Mouse (Mus musculus): ENCODE data around the gene Foxr1.

The Foxr1 gene

GRCm38 (mm10) chr9:44440961-44441360 is at the start of gene Foxr1:
TSS of gene Foxr1 (minus strand) at chr9:44441136.
- DNase-seq (ENCODE audit: low spot score in 2 of 2), result no peak

- DNase-seq (ENCODE audit: low spot score in 2 of 2), result no peak
Measured at GRCm38 (mm10) chr9:44490086-44490967, 49.4 kb upstream of the Foxr1 start.

DNA sequence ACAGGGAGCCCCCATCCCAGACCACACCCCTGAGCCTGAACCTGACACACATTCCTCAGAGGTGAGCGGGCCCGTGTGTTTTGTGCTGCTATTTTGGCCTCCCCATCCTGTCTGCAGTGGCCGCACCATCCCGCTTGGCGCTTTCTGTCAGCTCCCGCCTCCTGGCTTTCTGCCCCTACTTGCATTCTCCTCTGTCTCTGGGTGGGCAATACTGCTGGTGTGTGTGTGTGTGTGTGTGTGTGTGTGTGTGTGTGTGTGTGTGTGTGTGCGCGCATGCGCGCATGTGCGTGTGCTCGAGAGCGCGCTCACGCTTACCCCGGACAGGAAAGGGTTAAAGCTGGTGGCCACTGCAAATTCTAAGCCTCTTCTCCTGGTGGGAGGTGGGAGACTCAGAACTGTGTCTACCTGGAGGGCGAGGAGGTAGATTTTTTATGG is 48.7 kb upstream of the Foxr1 start:
- no peak for DNase-seq (ENCODE audit: low spot score in 2 of 2)

- DNase-seq (ENCODE audit: low spot score in 2 of 2), result peak in 1 of 2 experiments; percentile 16
Measured at GRCm38 (mm10) chr9:44488855-44489381, 48.0 kb upstream of the Foxr1 start.

DNA sequence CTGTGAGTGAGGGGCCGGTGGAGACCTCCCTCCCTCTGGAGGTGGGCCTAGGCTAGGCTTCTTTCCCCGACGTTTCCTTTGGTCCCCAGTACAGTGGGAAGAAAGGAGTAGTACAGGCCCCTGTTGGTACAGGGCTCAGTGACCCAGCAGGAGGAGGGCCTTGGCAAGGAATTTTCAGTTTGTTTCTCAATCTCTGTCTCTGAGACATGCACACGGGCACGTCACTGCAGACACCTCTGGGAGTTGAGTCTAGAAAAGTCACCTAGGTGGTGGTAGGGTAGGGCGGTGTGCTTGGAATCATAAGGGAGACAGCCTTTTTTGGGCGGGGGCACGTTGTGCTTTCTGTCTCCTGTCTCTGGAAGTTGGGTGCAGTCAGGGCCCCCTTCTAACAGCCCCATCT is 47.5 kb upstream of the Foxr1 start:
- DNase-seq (ENCODE audit: low spot score in 2 of 2), result no peak

GRCm38 (mm10) chr9:44487441-44487840 is 46.5 kb upstream of the Foxr1 start:
- DNase-seq (ENCODE audit: low spot score in 2 of 2), result no peak

DNA sequence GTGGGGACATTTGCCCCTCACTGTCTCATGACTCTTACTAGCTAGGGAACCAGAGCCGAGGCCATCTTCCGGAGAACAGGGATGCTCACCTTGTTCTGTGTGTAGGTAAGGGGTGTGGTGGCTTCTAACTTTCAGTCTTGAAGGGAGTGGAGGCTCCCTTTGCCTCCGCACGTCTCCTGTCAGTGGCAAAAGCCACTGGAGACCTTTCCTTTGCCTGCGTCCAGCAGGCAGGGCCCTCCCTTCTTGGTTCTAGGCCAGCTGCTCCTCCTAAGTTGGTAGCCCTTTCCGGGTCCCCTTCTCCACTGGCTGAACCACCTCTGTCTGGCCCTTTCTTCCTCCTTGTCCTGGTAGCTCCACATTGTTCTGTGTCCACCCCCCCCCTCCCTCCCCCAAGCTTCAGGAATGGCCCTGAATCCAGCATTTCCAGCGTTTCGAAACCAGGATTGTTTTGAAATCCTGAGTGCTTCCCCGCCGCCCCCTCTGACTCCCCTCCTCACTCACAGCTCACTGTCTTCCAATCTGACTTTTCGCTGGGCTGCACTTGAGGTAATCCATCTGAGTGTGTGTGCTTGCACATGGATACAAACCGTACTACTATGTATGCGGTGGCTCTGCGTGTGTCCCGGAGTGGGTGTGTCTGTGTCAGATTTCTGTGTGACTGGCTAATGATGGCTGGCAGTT is 45.9 kb upstream of the Foxr1 start:
- no peak for DNase-seq (ENCODE audit: low spot score in 2 of 2)

- no peak for DNase-seq (ENCODE audit: low spot score in 2 of 2)
Measured at GRCm38 (mm10) chr9:44486335-44486734, 45.4 kb upstream of the Foxr1 start.

DNA sequence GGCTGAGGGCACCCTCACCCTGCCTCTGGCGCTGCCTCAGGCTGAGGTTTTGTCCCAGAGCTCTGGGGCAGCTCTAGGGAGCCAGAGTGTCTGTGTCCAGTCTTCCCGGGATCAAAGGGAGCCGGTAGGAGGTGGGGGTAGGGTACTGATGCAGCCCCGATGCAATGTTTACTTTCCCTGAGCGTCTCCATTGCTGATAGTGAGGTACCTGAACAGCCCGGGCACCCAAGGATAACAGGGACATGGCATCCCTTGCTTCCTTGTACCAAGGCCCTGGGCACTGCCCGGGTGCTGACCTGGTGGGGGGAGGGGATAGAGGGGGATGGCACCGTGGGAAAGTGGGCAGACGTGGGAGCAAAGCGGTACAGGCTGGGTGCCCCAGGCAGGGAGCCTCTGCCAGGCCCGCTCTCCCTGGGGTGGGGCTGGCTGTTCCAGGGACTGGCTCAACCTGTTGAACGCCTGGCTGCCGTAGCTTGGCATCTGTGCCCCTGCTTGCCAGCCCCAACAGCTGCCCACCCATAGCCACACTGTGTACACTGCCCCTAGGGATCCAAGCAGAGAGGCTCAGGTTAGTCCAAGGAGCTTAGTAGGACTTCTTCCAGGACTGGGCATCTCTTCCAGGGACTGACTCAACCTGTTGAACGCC is 44.7 kb upstream of the Foxr1 start:
- DNase-seq (ENCODE audit: low spot score in 2 of 2), result no peak

DNA sequence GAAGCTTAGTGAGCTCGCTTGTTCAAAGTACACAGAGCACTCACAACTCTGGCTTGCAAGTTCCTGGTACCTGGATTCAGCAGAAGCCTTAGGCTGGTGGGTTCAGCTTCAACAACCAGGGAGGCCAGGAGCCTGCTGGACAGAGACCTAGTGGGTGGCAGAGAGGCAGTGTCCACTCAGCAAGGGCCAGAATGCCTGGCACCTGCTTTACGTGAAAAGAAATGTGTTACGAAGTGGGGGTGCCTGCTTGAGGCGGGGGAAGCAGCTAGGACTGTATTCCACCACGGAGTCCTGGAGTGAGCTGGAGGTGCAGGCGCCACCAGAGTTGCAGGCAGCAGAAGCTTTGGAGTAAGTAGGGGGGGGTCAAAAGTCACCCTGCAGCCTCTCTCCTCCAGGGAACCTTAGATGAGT is 44.2 kb upstream of the Foxr1 start:
- no peak for DNase-seq (ENCODE audit: low spot score in 2 of 2)

- DNase-seq (ENCODE audit: low spot score in 2 of 2), result no peak
Measured at GRCm38 (mm10) chr9:44484311-44485104, 43.6 kb upstream of the Foxr1 start.

DNA sequence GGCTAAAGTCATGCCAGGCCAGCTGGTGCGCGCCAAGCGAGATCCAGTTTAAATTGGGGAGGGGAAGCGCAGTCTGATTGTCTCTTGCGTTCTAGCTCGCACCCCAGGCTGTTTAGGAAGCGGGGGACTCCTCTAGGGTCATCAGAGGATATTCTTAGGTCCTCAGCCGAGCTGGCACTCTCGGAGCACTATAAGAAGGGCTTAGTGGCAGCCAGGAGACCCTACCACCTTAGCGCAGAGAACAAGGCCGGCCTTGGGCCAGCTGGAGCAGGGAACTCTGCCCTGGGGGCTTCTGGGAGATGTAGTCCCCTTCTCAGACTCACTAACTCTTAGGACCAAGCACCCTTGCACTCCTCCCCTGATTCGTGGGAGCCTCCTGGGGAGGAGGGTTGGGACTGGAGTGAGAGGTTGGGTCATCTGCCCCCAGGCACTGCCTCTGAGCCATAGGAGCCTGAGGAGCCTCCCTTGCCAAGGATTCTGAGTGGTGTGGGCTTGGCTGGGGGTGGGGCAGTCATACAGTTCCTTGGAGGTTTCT is 42.6 kb upstream of the Foxr1 start:
- peak; percentile 29 to 73 for DNase-seq (ENCODE audit: low spot score in 2 of 2)

- peak in 1 of 2 experiments; percentile 17 for DNase-seq (ENCODE audit: low spot score in 2 of 2)
Measured at GRCm38 (mm10) chr9:44483041-44483509, 42.1 kb upstream of the Foxr1 start.

GRCm38 (mm10) chr9:44482552-44482951 is 41.6 kb upstream of the Foxr1 start, which contains the start of gene Bcl9l:
TSS of gene Bcl9l (plus strand) at chr9:44482825.
- peak; percentile 82 to 91 for DNase-seq (ENCODE audit: low spot score in 2 of 2)

DNA sequence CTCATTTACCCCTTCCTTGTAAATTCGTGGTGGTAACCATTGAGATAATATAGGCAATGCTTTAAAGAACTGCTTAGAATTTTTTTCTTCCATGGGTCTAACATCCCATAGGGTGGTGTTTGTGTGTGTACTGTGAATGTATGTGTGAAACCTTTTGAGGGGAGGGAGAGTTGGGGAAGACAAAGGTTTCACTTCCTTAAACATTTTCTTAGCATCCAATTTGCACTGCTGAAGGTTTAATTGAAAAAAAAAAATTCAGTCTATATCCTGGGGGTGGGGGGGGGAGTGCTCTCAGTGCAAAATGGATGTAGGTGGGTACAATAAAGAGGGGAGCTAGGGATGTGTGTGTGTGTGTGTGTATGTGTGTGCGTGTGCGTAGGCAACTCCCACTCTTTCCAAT is 41.2 kb upstream of the Foxr1 start:
- no peak for DNase-seq (ENCODE audit: low spot score in 2 of 2)

- DNase-seq (ENCODE audit: low spot score in 2 of 2), result peak; percentile 63 to 85
Measured at GRCm38 (mm10) chr9:44479628-44480428, 38.9 kb upstream of the Foxr1 start.

- DNase-seq (ENCODE audit: low spot score in 2 of 2), result no peak
Measured at GRCm38 (mm10) chr9:44478959-44479605, 38.1 kb upstream of the Foxr1 start.

GRCm38 (mm10) chr9:44478229-44478921 is 37.4 kb upstream of the Foxr1 start:
- no peak for DNase-seq (ENCODE audit: low spot score in 2 of 2)
